Mouse (Mus musculus): ENCODE measurements around the gene Slc35e3.

The Slc35e3 gene

DNA sequence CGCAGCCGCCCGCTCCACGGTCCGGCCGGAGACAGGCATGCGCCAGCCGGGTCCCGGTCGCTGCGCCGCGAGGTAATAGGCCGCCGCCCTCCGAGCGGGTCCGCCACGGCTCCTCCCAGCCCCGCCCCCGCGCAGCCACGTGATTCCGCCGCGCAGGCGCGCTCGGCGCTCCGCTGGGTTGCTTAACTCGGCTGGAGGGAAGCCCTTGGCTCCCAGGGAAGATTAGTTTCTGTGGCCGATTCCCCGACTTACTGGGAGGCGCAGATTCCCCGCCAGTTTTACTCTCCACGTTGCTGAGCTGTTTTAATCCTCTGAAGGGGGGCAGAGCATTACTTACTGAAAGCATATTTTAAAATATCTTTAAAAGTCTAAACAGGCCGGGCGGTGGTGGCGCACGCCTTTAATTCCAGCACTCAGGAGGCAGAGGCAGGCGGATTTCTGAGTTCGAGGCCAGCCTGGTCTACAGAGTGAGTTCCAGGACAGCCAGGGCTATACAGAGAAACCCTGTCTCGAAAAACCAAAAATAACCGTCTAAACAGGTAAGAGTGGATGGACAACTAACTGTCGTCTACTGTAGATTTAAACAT, at the start of gene Slc35e3:
Gene Slc35e3, minus strand, starts transcription at position 69 of the 587 bp plus-strand sequence.
- peak; percentile 94 for DNase-seq (ENCODE audit: low read depth, low spot score)

DNA sequence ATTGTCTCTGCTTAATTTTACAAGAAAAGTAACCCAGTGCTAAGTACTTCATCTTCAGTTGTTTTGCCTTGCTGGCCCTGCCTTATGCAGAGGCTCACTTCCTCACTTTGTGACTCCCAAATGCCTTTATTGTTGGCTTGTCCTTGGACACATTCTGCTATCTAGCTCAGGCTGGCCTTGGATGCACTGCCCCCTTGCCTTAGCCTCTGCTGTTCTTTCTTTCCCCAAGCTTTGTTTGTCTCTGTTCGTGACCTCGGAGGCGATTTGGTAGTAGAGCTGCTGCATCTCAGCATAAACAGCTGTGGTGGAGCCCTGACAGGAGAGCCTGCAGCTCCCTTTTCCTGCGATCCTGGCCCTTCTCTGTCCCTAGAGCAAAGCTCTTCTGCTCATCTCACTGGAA, 49.0 kb upstream of the Slc35e3 start:
- DNase-seq (ENCODE audit: low read depth, low spot score), result no peak

DNA sequence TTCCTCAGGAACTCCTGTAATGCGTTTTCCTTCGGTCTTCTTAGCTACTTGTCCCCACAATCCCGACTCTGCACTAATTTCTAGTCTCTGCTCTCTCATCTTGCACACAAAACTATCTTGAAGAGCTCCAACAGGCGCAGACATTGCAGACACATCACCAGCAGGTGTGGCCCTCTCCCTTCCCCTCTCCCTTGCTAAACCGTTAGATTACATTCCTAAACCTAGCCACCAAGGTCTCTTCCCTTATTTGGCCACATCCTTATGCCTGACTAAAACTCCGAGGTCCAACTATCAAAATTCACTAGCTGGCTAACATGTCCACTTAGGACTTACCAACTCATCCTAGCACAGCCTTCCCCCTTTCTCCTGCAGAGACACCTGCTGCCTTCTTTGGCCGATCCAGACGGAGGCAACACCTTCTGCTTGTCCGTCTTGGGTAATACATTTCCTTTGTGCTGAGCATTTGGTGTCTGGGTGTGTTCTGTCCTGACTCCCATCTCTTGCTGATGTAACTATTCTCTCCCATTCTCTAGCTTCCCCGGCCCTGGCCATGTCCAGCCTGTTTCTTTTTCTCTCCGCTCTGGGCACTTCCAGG, 47.4 kb upstream of the Slc35e3 start:
- DNase-seq (ENCODE audit: low read depth, low spot score), result peak; percentile 64

DNA sequence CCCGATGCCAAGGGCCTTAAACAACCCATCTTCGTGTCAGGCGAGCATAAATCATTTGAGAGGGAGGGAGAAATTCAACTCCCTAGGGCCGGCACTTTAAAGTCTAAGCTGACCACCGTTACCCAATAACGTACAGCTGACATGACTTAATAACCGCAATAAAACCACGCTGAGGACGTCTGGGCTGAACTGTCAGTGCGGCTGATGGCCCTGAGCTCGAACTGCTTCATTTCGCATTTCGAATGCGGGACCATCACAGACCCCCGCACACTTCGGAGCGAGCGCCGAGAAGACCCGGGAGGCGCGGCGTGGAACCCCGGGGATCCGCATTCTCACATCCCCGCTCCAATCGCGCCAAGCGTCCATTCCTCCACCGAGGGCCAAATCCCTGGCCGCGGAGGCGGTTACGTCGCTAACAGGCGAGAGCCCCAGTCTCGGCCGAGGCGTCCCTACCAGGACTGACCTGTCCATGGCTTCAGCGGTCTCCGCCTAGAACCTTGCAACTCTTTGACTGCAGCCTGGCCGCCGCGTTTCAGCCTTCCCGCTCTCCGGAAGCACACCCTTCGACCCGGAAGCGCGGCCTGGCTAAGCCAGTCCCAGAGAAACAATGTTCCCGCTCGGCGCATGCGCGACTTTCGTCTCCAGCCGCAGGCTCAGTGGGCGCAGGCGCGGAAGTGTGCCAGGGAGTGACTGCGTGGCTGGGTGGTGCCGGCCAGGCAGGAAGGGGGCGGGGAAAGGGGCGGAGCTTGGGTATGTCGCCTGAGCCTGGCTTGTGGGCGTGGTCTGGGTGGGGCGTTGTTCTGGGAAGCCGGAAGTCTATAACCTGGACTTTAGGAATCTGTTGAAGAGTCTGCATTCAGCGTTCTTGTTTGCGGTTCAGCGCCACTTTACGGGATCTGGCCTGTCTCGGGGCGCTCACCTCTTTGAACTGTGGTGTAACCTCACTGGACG, 46.3 kb upstream of the Slc35e3 start, which contains the start of gene Nup107:
Gene Nup107, minus strand, starts transcription at position 565 of the 951 bp plus-strand sequence.
- DNase-seq (ENCODE audit: low read depth, low spot score), result peak; percentile 99

DNA sequence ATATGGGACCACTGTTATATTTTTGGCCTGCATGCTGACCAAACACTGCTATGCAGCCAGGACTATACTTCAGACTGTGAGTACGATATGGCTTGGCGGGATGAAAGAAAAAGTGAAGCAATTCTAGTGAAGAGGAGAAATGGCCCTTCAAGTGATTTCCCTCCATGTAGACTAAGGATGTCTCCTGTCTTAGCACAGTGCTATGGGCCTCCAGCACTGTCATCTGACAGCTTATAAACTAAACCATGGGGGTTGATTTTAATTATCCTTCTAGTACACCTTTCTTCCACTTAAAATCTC, 45.0 kb upstream of the Slc35e3 start:
- no peak for DNase-seq (ENCODE audit: low read depth, low spot score)

DNA sequence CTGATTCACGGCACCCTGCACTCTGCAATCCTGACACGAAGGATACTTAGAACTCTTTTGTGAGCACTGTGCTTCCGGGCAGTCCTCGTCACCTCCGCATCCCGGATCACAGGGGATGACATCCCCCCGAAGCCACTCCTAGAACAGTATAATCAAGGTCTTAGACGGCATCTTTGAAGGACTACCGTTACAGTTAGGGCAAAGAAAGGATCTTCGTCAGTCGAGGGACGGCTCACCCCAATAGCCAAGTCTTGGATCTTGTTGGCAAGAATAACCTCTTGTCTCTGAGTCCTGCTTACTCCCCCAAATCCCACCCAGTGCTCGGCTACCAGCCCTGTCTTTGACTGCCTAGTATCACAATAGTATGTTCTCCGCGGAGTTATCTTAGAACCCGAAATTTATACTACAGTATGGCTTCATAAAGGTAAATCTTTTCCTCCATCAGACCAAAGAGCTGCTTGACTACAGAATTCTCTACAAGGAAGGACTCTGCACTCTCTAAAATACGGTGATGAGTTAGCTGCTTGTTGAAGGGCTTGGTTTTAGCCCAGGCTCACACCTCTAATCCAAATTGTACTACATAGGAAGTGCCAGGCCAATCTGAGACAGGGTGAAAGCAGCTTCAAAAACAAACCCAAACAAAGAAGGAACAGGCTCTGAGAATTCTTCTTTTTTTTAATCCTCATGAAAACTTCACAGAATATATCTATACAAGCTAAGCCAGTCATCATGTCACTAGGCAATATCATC, 44.4 kb upstream of the Slc35e3 start:
- DNase-seq (ENCODE audit: low read depth, low spot score), result no peak

DNA sequence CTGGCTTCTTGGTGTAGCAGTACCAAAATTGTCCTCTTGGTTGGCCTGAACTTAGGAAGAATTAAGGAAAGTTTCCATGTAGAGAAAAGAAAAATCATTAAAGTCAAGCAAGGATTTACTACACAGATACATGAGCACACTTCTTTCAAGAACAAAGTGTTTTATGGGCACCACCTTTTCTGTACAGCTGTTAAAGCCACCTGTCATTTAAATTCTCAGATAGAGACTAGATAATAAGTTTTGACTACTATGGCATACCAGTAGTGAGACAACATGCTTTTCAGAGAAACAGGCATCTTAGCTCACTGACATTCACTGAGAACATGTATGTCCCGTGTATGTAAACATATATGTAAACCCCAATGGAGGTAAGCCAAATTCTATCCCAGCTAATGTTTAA, 43.8 kb upstream of the Slc35e3 start:
- DNase-seq (ENCODE audit: low read depth, low spot score), result no peak

DNA sequence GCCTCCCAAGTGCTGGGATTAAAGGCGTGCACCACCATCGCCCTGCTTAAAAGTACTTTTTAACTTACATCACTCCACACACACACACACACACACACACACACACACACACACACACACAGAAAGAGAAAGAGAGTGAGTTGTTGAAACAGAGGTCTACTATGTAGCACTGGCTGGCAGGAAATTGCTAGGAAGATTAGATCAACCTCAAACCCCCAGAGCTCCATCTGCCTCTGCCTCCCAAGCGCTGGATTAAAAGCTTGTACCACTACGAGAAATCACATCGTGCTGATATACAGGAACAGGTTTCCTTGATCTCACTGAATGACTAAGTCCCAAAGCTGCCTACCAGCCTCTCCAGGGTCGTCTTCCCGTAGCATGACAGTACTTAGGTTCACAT, 38.5 kb upstream of the Slc35e3 start:
- no peak for DNase-seq (ENCODE audit: low read depth, low spot score)

DNA sequence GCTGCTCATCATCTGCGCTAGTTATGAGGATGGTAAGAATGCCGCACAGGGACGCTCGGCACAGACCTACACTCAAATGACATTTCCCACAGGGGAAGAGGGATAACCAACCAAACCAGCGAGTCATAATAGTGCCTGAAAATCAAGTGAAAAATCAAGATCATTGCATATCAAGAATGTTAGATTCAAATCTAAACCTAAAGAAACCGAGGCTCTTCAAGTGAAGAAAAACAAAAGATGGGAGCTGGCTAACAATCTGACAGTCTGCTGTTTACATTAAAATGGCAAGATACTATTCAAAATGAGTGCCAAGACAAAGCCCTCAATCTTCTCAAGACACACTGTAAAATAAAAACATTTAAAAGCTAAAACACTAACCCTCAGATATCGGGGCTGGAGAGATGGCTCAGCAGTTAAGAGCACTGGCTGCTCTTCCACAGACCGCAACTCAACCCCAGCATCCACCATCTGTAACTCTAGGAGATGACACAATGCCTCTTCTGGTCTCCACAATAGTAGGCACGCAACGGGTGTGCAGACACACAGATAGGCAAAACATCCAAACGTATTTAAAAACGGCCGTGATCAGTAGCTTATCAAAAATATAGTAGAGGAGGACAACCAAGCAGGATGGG, 37.7 kb upstream of the Slc35e3 start:
- no peak for DNase-seq (ENCODE audit: low read depth, low spot score)

DNA sequence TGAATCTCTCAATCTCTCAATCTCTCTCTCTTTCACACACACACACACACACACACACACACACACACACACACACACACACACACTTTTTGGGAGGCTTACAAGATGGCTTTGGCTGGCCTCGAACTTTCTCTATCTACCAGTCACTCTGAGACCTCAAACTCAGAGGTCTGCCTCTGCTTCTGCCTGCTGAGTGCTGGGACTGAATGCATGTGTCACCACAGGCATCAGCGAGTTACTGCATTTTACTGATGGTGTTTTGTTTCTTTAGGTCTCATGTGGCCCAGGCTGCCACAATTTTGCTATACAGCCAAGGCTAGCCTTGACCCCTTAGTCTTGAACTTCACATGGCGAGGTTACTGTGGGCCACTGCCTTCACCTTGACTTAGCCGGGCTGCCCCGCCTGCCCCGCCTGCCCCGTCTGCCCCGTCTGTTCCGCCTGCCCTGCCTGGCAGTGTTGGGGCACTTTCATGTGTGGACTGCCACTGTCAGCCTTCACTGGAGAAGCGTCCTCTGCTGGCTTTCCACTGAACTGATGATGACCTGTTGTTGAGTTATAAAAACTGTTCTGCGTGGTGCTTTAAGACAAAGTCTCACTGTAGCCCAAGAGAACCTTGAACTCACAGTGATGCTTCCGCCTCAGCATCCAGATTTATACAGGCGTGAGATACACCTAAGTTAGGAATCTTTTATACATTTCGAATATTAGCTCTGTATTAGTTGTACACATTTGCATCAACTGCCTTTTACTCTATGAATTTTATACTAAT, 36.5 kb upstream of the Slc35e3 start:
- DNase-seq (ENCODE audit: low read depth, low spot score), result no peak

DNA sequence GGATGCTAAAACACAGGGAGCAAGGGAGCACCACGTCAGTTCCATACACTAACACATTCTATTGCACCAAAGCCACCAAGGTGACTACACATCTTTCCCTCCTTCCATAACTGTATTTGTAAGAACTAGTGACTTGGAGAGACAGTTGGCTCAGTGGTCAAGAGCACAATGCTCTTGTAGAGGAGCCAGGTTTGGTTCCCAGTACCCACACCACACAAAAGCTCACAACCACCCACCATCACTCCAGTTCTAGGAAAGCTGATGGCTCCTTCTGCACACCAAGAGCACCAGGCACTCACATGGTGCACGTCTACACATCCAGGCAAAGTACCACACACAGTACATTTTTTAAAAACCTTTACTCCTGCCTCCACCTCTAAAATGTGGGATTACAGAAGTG, 35.9 kb upstream of the Slc35e3 start:
- no peak for DNase-seq (ENCODE audit: low read depth, low spot score)

DNA sequence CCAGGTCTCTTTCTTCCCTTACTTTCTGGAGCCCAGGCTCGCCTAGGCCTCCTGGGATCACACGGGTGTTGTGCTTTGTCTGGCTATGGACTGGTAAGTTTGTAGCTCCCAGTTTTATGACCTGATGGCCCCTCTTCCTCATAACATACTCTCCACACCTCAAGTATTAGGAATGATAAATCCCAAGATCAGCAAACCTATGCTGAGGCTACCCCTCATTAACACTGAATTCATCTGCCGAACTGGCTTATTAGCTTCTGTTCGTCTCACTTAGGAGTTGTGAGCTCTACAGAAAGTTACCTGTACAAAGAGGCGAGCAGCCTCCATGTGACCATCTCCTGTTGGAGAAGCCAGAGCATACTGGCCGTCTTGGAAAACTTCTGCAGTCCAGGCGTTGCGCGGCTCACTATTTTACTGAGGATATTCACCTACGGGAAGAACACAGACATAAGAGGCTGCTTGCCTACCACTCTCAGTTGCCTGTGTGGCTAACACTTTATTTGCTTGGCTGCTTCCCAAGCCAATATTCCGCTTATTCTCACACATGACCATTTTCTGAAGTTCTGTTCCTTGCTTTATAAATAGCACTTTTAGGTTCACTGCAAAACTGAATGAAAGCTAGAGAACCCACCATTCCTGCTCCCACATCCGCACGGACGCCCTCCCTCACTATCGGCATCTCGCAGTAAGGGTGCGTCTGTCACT, 35.0 kb upstream of the Slc35e3 start:
- DNase-seq (ENCODE audit: low read depth, low spot score), result no peak

DNA sequence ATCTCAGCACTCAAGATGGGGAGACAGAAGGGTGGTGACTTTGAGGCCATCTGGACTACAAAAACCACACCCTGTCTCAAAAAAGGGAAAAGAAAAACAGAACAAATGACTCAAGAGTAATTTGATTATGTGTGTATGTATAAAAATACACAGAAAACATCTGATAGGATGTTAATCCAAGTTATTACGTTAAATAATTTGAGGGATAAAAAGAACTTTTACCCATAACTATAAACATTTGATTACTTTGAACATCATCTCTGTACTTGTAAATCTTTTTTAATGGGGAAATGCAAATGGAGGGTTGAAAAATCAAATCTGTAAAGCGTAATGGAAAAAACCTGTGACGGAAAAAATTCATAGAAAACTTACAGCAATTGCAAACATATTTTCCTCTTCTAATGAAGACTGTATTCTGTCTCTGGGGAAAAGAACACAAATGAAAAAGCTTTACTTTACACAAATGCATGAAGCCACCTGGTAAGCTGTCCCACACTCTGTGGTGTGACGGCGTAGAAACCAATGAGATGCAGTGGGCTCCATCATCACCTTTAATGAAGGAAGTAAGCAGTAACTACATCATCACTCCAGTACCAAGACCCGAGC, 34.2 kb upstream of the Slc35e3 start:
- no peak for DNase-seq (ENCODE audit: low read depth, low spot score)

DNA sequence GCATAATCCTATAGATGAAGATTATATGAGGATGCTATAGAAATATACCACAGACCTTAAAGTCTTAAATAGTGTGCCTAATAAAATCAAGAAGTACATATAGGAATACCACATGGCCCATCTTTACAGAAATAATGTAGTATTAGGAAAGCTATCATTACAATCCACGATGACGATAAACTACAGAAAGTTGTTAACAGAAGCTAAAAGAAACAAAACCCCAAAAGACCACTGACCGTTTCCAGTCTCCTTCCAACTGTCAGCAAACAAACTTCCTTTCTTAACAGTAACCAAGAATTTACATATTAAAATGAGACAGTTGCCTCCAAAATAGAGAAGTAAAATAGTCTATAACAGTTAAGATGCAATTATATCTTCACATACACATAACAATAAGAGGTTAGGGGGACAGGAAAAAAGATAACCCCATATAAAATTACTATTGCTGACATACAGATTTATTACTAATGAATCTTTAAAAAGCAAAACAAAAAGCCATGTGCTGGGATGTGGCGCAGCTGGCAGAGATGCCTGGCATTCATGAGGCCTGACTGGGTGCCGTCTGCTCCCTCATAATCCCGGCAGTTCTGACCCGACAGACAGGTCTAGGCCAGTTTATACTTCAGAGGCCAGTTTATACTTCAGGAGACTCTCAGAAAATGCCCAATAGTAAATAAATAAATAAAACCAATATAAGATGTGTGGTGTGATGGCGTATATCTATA, 33.6 kb upstream of the Slc35e3 start:
- DNase-seq (ENCODE audit: low read depth, low spot score), result no peak

DNA sequence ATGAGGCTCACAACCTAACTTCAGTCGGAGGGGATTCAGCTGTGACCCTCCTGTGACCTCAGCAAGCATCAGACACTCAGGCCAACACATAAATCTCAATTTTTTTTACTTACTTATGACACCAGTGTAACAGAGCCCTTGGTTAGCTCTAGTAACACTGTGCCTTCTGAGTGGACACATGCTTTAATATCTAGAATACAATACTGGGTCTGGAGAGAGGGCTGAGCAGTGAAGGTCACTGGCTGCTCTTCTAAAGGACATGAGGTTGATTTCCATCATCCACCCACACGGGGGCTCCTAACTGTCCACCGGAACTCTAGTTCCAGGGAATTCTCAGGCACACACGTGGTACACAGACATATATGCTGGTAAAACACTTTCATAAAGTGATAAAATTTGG, 32.8 kb upstream of the Slc35e3 start:
- DNase-seq (ENCODE audit: low read depth, low spot score), result no peak

DNA sequence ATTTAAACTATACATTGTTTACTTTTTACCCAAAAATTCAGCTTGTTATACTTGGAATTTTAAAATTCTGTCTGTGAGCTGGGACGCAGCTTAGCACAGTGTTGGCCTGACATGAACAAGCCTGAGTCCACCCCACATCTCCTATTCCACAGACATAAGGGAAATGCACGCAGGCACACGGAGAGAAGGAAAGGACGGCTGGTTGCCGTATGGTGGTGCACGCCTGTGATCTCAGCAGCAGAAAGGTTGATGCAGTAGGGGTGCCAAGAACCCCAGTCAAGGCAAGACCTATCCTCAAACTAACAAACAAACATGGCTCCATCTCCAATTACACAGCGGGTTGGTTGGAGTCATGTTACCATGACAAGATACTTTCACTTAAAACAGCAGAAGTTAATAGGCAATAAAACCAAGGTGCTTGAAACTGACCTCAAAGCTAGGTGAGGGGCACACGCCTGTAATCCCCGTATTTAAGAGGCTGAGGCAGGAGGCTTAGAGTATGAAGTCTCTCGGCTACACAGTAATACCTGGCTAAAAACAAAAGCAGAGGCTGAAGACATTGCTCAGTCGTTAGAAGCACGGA, 32.3 kb upstream of the Slc35e3 start:
- no peak for DNase-seq (ENCODE audit: low read depth, low spot score)

DNA sequence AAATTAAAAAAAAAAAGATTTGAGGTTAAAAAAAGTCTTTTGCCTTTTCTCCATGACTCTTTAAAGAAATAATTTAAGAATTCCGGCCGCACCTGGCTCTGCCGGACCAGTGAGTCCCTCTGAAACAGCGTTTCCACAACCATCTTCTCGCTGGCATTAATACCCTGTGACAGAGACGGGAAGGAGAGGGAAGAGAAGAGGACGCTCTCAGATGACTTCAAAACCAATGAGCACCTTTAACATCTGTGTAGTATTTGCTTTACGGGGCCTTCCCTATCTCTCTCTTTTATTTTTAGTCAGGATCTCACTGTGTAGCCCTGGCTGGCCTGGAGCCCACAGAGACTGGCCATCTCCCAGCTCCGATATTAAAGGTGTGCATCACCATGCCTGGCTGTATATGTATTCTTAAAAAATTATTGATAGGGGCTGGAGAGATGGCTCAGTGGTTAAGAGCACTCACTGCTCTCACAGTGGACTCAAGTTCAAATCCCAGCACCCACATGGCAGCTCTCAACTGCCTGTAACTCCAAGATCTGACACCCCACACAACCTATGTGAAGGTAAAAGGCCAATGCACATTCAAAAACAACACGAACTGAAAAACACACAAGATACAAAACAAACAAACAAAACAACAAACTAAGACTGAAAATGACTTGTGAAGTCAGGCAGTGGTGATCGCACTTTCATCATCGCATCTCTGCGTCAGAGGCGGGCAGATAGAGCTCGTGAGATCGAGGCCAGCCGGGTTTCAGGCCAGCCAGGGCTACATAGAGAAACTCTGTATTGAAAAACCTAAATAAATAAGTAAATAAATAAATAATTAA, 31.5 kb upstream of the Slc35e3 start:
- no peak for DNase-seq (ENCODE audit: low read depth, low spot score)

DNA sequence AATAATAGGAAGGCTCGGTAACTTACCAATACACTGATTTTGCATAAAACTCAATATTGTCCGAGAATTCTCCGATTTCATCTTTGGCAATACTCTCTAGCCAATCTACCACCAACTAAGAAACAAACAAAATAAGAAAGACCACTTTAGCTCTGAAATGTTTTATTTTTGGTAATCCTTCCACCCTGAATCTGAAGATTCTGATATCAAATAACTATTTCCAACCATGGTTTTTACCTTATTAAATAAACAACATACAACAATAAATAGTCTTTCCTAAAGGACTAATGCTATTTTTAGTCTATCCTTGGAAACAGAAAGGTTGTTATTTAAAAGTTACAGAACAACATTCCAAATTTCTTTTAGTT, 30.9 kb upstream of the Slc35e3 start:
- no peak for DNase-seq (ENCODE audit: low read depth, low spot score)

Measured in ES-CJ7 (cell line).